26 mouse cellular contexts compared by ENCODE assay signal in the genomic region with DNA sequence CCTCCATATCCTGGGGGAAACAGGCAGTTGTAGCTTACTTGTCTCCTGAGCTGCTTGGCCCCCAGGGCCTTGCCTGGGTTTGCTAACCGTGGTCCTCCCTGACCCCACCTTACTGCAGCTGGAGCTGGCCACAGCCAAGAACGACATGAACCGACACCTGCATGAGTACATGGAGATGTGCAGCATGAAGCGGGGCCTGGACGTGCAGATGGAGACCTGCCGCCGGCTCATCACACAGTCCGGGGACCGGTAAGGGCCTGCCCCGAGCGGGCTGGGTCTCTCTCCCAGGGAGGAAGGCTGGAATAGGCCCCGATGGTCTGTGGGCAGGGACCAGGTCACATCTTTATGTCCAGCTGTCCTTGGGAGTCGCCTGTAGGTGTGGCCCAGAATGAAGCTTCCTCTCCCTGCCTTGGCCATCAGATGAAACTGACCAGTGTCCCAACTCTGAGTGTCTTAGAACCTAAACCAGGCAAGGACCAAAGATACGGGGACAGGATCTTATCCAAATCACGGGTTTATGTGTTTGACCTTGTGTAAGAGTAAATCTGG. TPM values are rescaled to one million over a fixed set of nuclear protein-coding genes. Genes with fewer than 3 reads are reported as not detected.
DNase-seq lines count a peak whose midpoint lies in the region; ATAC-seq lines count a peak whose summit lies in the region.
"Had no signal": no experiment of that assay in that cellular context is flagged by ENCODE, and none has a peak within 500 bp of the region (broad histone marks: within the 10 kb centered on the region; RNA-seq: fewer than 3 reads in every experiment).

No protein-coding gene starts in this region.

- 90% methylated on average over 15 of the region's 15 CpGs for WGBS in forebrain, embryonic 10.5 days
- 84% methylated on average over 15 of the region's 15 CpGs for WGBS in forebrain, embryonic 14.5 days
- 92% methylated on average over 15 of the region's 15 CpGs for WGBS in midbrain, embryonic 10.5 days
- 86% methylated on average over 15 of the region's 15 CpGs for WGBS in midbrain, embryonic 15.5 days
- 86% methylated on average over 15 of the region's 15 CpGs for WGBS in limb, embryonic 13.5 days

- in situ Hi-C loops in ES-E14 (cut with MboI; ENCODE audit: low sequenced_read_pairs in 2 of 2, unreplicated experiment in 2 of 2), result no loop called here

- H3K9ac ChIP-seq in forebrain, embryonic 14.5 days (ENCODE audit: low read length), result no peak overlapping the region
- H3K9ac ChIP-seq in midbrain, embryonic 15.5 days, result no peak overlapping the region
- H3K9ac ChIP-seq in ES-E14 (ENCODE audit: insufficient read depth, low read depth, low read length, poor library complexity, severe bottlenecking), result peak overlapping the region; percentile 9; the same call in 1 of the 2 replicates
- peak overlapping the region; percentile 14; the same call in 1 of the 2 replicates for H3K9ac ChIP-seq in limb, embryonic 13.5 days
- H3K9ac ChIP-seq: forebrain, postnatal 0 days; hindbrain, embryonic 13.5 days had no signal

- no peaks in the 10 kb centered on the region for H3K27me3 ChIP-seq in forebrain, embryonic 10.5 days (ENCODE audit: poor library complexity, severe bottlenecking)
- H3K27me3 ChIP-seq in forebrain, embryonic 14.5 days (replicated peaks; ENCODE audit: control insufficient read depth, insufficient read depth, low read length), result no peaks in the 10 kb centered on the region
- no peaks in the 10 kb centered on the region for H3K27me3 ChIP-seq in midbrain, embryonic 10.5 days (ENCODE audit: low read depth, poor library complexity, severe bottlenecking)
- no peaks in the 10 kb centered on the region for H3K27me3 ChIP-seq in midbrain, embryonic 15.5 days (replicated peaks)
- H3K27me3 ChIP-seq in limb, embryonic 13.5 days, result no peaks in the 10 kb centered on the region
- H3K27me3 ChIP-seq: hindbrain, embryonic 13.5 days; Patski had no signal

- H3K36me3 ChIP-seq in forebrain, embryonic 10.5 days (replicated peaks), result peaks cover 93% of the 10 kb centered on the region
- H3K36me3 ChIP-seq in forebrain, embryonic 14.5 days (ENCODE audit: control insufficient read depth, insufficient read depth, low read length), result peaks cover 60% of the 10 kb centered on the region
- peaks cover 88% of the 10 kb centered on the region for H3K36me3 ChIP-seq in midbrain, embryonic 10.5 days
- H3K36me3 ChIP-seq in midbrain, embryonic 15.5 days (replicated peaks), result peaks cover 13% of the 10 kb centered on the region
- peaks cover 22% of the 10 kb centered on the region for H3K36me3 ChIP-seq in ES-E14 (ENCODE audit: control insufficient read depth, insufficient read depth, low read length, poor library complexity, severe bottlenecking)
- peaks cover 74% of the 10 kb centered on the region for H3K36me3 ChIP-seq in limb, embryonic 13.5 days

- H3K4me1 ChIP-seq in forebrain, embryonic 10.5 days, result peaks cover 69% of the 10 kb centered on the region
- H3K4me1 ChIP-seq in forebrain, embryonic 14.5 days (ENCODE audit: control insufficient read depth, insufficient read depth, low read length), result peaks cover 8% of the 10 kb centered on the region
- peaks cover 73% of the 10 kb centered on the region for H3K4me1 ChIP-seq in midbrain, embryonic 10.5 days
- H3K4me1 ChIP-seq in midbrain, embryonic 15.5 days, result peaks cover 22% of the 10 kb centered on the region
- peaks cover 0 to 11% of the 10 kb centered on the region in 2 experiments; a peak in 2 of 4 replicates for H3K4me1 ChIP-seq in ES-E14 (ENCODE audit: control insufficient read depth in 2 of 2, insufficient read depth in 2 of 2, low read length in 2 of 2, poor library complexity in 1 of 2)
- H3K4me1 ChIP-seq in limb, embryonic 13.5 days, result peaks cover 32% of the 10 kb centered on the region

- H3K4me2 ChIP-seq in forebrain, embryonic 14.5 days (ENCODE audit: low read length), result no peak overlapping the region
- no peak overlapping the region for H3K4me2 ChIP-seq in midbrain, embryonic 15.5 days
- no peak overlapping the region for H3K4me2 ChIP-seq in limb, embryonic 13.5 days (replicated peaks)
- H3K4me2 ChIP-seq: hindbrain, embryonic 13.5 days had no signal

- DNase-seq in forebrain, embryonic 10.5 days (ENCODE audit: extremely low spot score, low spot score), result no peak
- DNase-seq in forebrain, embryonic 14.5 days (ENCODE audit: low spot score), result no peak
- no peak for DNase-seq in midbrain, embryonic 10.5 days (ENCODE audit: low spot score)
- no peak for DNase-seq in ES-E14 (ENCODE audit: low read depth, low spot score)
- DNase-seq in B cell, adult 2 months, result no peak
- no peak for DNase-seq in c-Kit-positive CD71-positive TER-119-positive erythroid progenitor cells, embryonic 14.5 days (ENCODE audit: low spot score)
- DNase-seq: adrenal gland, adult 8-10 months; cerebellum, adult 18-20 months; cerebellum, postnatal 36 days; forebrain, postnatal 0 days; heart, adult 2 months; heart, postnatal 36 days; kidney, adult 2 months; lung, adult 18-20 months; lung, postnatal 10 days; midbrain, embryonic 14.5 days; right cerebral cortex, postnatal 4 days; thymus, adult 18-20 months; thymus, postnatal 4 days had no signal

- H3K27ac ChIP-seq in forebrain, embryonic 10.5 days, result 0 out of 2 replicates have a peak overlapping the region, but pooled peaks have one; percentile 0
- no peak overlapping the region for H3K27ac ChIP-seq in forebrain, embryonic 14.5 days (ENCODE audit: low read depth, low read length)
- H3K27ac ChIP-seq in midbrain, embryonic 10.5 days (replicated peaks), result peak overlapping the region; percentile 30; the same call in 1 of the 2 replicates
- H3K27ac ChIP-seq in midbrain, embryonic 15.5 days, result no peak overlapping the region
- peak overlapping the region; percentile 8; the same call in 1 of the 2 replicates for H3K27ac ChIP-seq in ES-E14 (ENCODE audit: insufficient read depth, low read depth, low read length, poor library complexity, severe bottlenecking)
- H3K27ac ChIP-seq in limb, embryonic 13.5 days, result no peak overlapping the region
- H3K27ac ChIP-seq: heart, adult 2 months; hindbrain, embryonic 13.5 days; kidney, postnatal 0 days had no signal

- H3K9me3 ChIP-seq in forebrain, embryonic 10.5 days, result no peaks in the 10 kb centered on the region
- H3K9me3 ChIP-seq in forebrain, embryonic 14.5 days (replicated peaks; ENCODE audit: control insufficient read depth, low read length), result no peaks in the 10 kb centered on the region
- H3K9me3 ChIP-seq in midbrain, embryonic 10.5 days (replicated peaks), result no peaks in the 10 kb centered on the region
- no peaks in the 10 kb centered on the region for H3K9me3 ChIP-seq in midbrain, embryonic 15.5 days
- H3K9me3 ChIP-seq in ES-E14 (ENCODE audit: control insufficient read depth, insufficient read depth, low read depth, low read length), result no peaks in the 10 kb centered on the region
- no peaks in the 10 kb centered on the region for H3K9me3 ChIP-seq in limb, embryonic 13.5 days
- H3K9me3 ChIP-seq: hindbrain, embryonic 13.5 days had no signal

- H3K4me3 ChIP-seq in forebrain, embryonic 10.5 days, result 0 out of 2 replicates have a peak overlapping the region, but pooled peaks have one; percentile 7
- no peak overlapping the region for H3K4me3 ChIP-seq in forebrain, embryonic 14.5 days (ENCODE audit: low read depth, low read length)
- H3K4me3 ChIP-seq in midbrain, embryonic 10.5 days, result no peak overlapping the region
- no peak overlapping the region for H3K4me3 ChIP-seq in midbrain, embryonic 15.5 days
- H3K4me3 ChIP-seq in ES-E14 (ENCODE audit: insufficient read depth in 1 of 2, low read depth in 1 of 2, low read length in 2 of 2, poor library complexity in 1 of 2, severe bottlenecking in 1 of 2), result peak overlapping the region in 1 of 2 experiments; percentile 17; a peak in 1 of 4 replicates
- no peak overlapping the region for H3K4me3 ChIP-seq in limb, embryonic 13.5 days
- H3K4me3 ChIP-seq: heart, adult 2 months; hindbrain, embryonic 13.5 days; layer of hippocampus, adult 2 months had no signal

- no peak for ATAC-seq in forebrain, embryonic 14.5 days
- no peak for ATAC-seq in midbrain, embryonic 15.5 days (replicated peaks)
- no peak for ATAC-seq in limb, embryonic 13.5 days (ENCODE audit: low FRiP score, low read depth)
- ATAC-seq: forebrain, postnatal 0 days; inflammation-experienced regulatory T-cells, adult 6 months; Patski had no signal

RNA-seq across cellular contexts. Expression of a gene that starts 7.2 kb away (rescaled TPM):
- polyA plus RNA-seq in forebrain, embryonic 10.5 days (2016; fragmentation: Nextera tagmentation; extraction: Ambion mirVana), result 3,225 and 3,313 TPM in 2 replicates
- 1,676 and 1,964 TPM in 2 replicates for polyA plus RNA-seq in forebrain, embryonic 14.5 days (2014; fragmentation: Nextera tagmentation; extraction: Ambion mirVana)
- 2,729 and 3,222 TPM in 2 replicates for polyA plus RNA-seq in midbrain, embryonic 10.5 days (2016; fragmentation: Nextera tagmentation; extraction: Ambion mirVana)
- polyA plus RNA-seq in midbrain, embryonic 15.5 days (2015; fragmentation: Nextera tagmentation; extraction: Ambion mirVana), result 1,389 and 1,453 TPM in 2 replicates
- total RNA-seq in ES-E14 (2012; rRNA removed), result 2,407 and 2,462 TPM in 2 replicates
- polyA plus RNA-seq in limb, embryonic 13.5 days (2015; fragmentation: Nextera tagmentation; extraction: Ambion mirVana), result 1,893 and 1,983 TPM in 2 replicates

RNA-seq across cellular contexts. Expression of a gene that starts 14.0 kb away (rescaled TPM):
- polyA plus RNA-seq in forebrain, embryonic 10.5 days (2016; fragmentation: Nextera tagmentation; extraction: Ambion mirVana), result 9.2 and 10.0 TPM in 2 replicates
- 10.8 and 13.4 TPM in 2 replicates for polyA plus RNA-seq in forebrain, embryonic 14.5 days (2014; fragmentation: Nextera tagmentation; extraction: Ambion mirVana)
- 12.7 and 15.1 TPM in 2 replicates for polyA plus RNA-seq in midbrain, embryonic 10.5 days (2016; fragmentation: Nextera tagmentation; extraction: Ambion mirVana)
- polyA plus RNA-seq in midbrain, embryonic 15.5 days (2015; fragmentation: Nextera tagmentation; extraction: Ambion mirVana), result 22.0 and 23.3 TPM in 2 replicates
- 15.1 and 16.5 TPM in 2 replicates for total RNA-seq in ES-E14 (2012; rRNA removed)
- polyA plus RNA-seq in limb, embryonic 13.5 days (2015; fragmentation: Nextera tagmentation; extraction: Ambion mirVana), result 31.5 and 33.1 TPM in 2 replicates

RNA-seq across cellular contexts. Expression of a gene that starts 27.3 kb away (rescaled TPM):
- polyA plus RNA-seq in forebrain, embryonic 10.5 days (2016; fragmentation: Nextera tagmentation; extraction: Ambion mirVana), result 101 and 103 TPM in 2 replicates
- 46.8 and 52.7 TPM in 2 replicates for polyA plus RNA-seq in forebrain, embryonic 14.5 days (2014; fragmentation: Nextera tagmentation; extraction: Ambion mirVana)
- polyA plus RNA-seq in midbrain, embryonic 10.5 days (2016; fragmentation: Nextera tagmentation; extraction: Ambion mirVana), result 72.6 and 86.4 TPM in 2 replicates
- 48.4 and 49.1 TPM in 2 replicates for polyA plus RNA-seq in midbrain, embryonic 15.5 days (2015; fragmentation: Nextera tagmentation; extraction: Ambion mirVana)
- total RNA-seq in ES-E14 (2012; rRNA removed), result 159 and 174 TPM in 2 replicates
- 65.6 and 67.1 TPM in 2 replicates for polyA plus RNA-seq in limb, embryonic 13.5 days (2015; fragmentation: Nextera tagmentation; extraction: Ambion mirVana)

RNA-seq across cellular contexts. Expression of a gene that starts 32.5 kb away (rescaled TPM):
- 271 and 274 TPM in 2 replicates for polyA plus RNA-seq in forebrain, embryonic 10.5 days (2016; fragmentation: Nextera tagmentation; extraction: Ambion mirVana)
- polyA plus RNA-seq in forebrain, embryonic 14.5 days (2014; fragmentation: Nextera tagmentation; extraction: Ambion mirVana), result 64.4 and 67.6 TPM in 2 replicates
- 236 and 246 TPM in 2 replicates for polyA plus RNA-seq in midbrain, embryonic 10.5 days (2016; fragmentation: Nextera tagmentation; extraction: Ambion mirVana)
- 58.3 and 58.6 TPM in 2 replicates for polyA plus RNA-seq in midbrain, embryonic 15.5 days (2015; fragmentation: Nextera tagmentation; extraction: Ambion mirVana)
- 159 and 187 TPM in 2 replicates for total RNA-seq in ES-E14 (2012; rRNA removed)
- 146 and 148 TPM in 2 replicates for polyA plus RNA-seq in limb, embryonic 13.5 days (2015; fragmentation: Nextera tagmentation; extraction: Ambion mirVana)

RNA-seq across cellular contexts. Expression of a gene that starts 32.6 kb away (rescaled TPM):
- 232 and 239 TPM in 2 replicates for polyA plus RNA-seq in forebrain, embryonic 10.5 days (2016; fragmentation: Nextera tagmentation; extraction: Ambion mirVana)
- 160 and 179 TPM in 2 replicates for polyA plus RNA-seq in forebrain, embryonic 14.5 days (2014; fragmentation: Nextera tagmentation; extraction: Ambion mirVana)
- polyA plus RNA-seq in midbrain, embryonic 10.5 days (2016; fragmentation: Nextera tagmentation; extraction: Ambion mirVana), result 211 and 231 TPM in 2 replicates
- polyA plus RNA-seq in midbrain, embryonic 15.5 days (2015; fragmentation: Nextera tagmentation; extraction: Ambion mirVana), result 129 and 131 TPM in 2 replicates
- 155 and 184 TPM in 2 replicates for total RNA-seq in ES-E14 (2012; rRNA removed)
- polyA plus RNA-seq in limb, embryonic 13.5 days (2015; fragmentation: Nextera tagmentation; extraction: Ambion mirVana), result 212 and 213 TPM in 2 replicates

Comparison
In these comparisons a context has a peak if more than half of its experiments do, and no peak if none do; other contexts are left out.
1. H3K27ac ChIP-seq: peak in forebrain, embryonic 10.5 days (single experiment), midbrain, embryonic 10.5 days (single experiment) and ES-E14 (single experiment); none in forebrain, embryonic 14.5 days (single experiment), midbrain, embryonic 15.5 days (single experiment) and limb, embryonic 13.5 days (single experiment).
2. H3K9ac ChIP-seq: peak in ES-E14 (single experiment) and limb, embryonic 13.5 days (single experiment); none in forebrain, embryonic 14.5 days (single experiment) and midbrain, embryonic 15.5 days (single experiment).